Mouse (Mus musculus) right cerebral cortex, postnatal 36 days (tissue): ENCODE results near the gene Notch4.

Experiments used
- DNase-seq, 2 experiments: peaks; one replicate each; pipeline ENCODE4 v3.0.0; 2022; ENCODE audit warnings: low spot score in 2 of 2, mixed read lengths in 1 of 2

Notch4 gene

DNA sequence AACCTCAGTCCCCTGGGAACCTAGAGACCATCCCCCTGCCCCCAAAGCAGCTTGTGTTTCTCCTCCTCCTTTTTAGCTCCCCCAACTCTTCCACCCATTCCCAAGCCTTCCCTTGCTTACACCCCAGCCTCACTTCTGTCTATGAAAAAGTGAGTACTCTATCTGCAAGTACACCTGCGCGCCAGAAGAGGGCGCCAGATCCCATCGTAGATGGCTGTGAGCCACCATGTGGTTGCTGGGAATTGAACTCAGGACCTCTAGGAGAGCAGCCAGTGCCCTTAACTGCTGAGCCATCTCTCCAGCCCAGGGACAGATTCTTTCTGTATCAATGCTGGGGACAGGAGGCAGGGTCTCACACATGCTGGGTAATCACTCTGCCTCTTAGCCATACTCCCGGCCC, 7.8 kb downstream of the Notch4 start:
- no peak for DNase-seq

DNA sequence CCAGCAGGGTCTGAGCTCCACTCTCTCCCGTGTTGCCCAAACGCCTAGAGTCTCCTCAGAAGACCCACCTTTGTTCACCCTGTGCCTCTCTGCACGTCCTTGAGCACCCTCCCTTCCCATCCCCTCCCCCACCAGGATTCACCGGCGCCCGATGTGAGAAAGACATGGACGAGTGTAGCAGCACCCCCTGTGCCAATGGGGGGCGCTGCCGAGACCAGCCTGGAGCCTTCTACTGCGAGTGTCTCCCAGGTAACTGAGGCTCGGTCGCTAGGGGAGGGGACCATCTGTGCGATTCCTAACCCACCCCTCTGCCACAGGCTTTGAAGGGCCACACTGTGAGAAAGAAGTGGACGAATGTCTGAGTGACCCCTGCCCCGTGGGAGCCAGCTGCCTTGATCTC, 8.3 kb downstream of the Notch4 start:
- no peak for DNase-seq

DNA sequence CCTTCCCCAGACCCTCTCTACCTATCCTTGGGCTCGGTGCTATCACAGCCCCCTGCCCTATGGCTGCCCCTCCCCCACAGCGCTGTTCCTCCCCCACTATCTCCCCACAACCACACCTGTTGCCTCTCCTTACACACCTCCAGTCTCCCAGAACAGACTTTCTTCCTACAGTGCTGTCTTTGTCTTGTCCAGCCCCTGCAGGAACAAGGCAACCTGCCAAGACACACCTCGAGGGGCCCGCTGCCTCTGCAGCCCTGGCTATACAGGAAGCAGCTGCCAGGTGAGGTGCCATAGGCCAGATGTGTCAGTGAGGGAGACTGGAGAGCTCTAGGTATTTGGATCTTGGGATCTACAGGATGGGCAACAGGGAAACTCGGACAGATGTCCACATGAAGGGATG, 12.5 kb downstream of the Notch4 start:
- DNase-seq: no peak

DNA sequence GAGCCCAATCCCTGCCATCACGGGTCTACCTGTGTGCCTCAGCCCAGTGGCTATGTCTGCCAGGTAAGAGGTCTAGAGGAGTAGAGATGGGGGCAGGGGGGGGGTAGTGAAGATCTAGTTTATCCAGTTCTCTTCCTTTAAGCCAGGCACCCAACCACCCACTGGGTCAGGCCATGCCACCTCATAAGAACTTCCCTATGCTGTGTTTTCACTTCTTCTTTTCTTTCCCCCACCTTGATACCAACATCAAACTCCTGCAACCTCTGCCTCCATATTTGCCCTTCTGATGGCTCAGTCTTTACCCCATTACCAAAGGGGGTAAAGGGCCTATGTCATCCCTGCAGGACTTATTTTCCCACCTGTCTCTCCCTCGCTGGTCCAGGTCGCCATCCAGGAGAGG, 14.0 kb downstream of the Notch4 start:
- DNase-seq: no peak

DNA sequence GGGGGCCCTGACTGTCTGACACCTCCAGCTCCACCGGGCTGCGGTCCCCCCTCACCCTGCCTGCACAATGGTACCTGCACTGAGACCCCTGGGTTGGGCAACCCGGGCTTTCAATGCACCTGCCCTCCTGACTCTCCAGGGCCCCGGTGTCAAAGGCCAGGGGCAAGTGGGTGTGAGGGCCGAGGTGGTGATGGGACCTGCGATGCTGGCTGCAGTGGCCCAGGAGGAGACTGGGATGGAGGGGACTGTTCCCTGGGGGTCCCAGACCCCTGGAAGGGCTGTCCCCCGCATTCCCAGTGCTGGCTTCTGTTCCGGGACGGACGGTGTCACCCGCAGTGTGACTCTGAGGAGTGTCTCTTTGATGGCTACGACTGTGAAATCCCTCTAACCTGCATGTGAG, 18.5 kb downstream of the Notch4 start:
- no peak for DNase-seq

DNA sequence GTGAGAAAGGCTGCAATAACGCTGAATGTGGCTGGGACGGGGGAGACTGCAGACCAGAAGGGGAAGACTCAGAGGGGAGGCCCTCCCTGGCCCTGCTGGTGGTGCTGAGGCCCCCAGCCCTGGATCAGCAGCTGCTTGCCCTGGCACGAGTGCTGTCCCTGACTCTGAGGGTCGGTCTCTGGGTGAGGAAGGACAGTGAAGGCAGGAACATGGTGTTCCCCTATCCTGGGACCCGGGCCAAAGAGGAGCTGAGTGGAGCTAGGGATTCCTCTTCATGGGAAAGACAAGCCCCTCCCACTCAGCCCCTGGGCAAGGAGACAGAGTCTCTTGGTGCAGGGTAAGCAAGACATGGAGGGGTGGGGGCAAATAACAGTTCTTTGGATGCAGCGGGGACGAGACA, 19.3 kb downstream of the Notch4 start:
- no peak for DNase-seq

DNA sequence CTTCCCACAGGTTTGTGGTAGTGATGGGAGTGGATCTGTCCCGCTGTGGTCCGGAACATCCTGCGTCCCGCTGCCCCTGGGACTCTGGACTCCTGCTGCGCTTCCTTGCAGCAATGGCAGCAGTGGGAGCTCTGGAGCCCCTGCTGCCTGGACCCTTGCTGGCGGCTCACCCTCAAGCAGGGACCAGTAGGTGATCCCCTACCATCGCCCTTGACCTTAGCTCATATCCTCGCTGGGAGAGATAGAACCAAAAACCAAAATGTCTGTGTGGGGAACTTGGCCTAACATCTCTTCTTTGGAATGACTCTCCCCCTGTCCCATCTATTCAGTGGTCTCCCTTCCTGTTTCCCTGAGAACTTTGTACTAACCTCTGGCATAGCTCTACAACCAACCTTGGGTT, 19.8 kb downstream of the Notch4 start:
- DNase-seq: no peak

DNA sequence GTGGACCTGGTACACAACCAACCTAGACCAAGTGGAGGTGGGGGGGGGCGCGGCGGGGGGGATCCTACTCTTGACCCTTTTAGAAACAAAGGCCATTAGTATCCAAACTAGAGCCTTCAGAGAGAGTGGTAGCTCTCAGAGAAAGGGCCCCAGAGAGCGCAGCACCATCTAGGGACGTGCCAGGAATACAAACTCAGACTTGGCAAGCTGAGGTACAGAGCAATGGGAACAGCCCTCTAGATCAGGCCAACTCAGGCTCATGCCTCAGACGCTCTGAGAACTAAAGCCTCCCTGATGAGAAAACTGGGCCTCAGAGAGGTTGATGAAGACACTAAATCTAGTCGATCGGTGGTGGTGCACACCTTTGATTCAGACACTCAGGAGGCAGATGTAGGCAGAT, 21.1 kb downstream of the Notch4 start:
- DNase-seq: no peak

DNA sequence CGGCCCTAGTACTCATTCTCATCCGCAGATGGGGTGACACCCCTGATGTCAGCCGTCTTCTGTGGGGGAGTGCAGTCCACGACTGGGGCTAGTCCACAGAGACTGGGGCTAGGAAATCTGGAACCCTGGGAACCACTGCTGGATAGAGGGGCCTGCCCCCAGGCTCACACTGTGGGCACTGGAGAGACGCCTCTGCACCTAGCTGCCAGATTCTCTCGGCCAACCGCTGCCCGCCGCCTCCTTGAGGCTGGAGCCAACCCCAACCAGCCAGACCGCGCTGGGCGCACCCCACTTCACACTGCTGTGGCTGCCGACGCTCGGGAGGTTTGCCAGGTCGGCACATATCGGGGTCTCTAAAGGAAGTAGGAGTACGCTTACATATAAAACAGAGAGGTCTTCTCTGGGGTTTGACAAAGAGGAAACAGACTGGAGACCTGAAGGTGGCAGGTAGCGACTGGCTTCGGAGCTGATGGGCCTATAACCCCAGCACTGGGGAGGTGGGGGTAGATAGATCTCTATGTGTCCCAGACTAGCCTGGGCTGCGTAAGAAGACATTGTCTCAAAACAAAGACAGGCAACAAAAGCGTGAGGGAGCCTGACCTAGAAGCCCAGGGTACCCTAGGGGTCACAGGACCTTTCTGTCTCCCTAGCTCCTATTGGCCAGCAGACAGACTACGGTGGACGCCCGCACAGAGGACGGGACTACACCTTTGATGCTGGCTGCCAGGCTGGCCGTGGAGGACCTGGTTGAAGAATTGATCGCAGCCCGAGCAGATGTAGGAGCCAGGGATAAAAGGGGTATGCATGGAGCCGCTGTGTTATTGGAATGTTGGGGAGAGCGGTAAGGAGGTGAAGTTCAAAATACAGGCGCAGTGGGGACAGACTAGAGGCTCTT, 22.1 kb downstream of the Notch4 start:
- DNase-seq: peak in 1 of 2 experiments; percentile 16

DNA sequence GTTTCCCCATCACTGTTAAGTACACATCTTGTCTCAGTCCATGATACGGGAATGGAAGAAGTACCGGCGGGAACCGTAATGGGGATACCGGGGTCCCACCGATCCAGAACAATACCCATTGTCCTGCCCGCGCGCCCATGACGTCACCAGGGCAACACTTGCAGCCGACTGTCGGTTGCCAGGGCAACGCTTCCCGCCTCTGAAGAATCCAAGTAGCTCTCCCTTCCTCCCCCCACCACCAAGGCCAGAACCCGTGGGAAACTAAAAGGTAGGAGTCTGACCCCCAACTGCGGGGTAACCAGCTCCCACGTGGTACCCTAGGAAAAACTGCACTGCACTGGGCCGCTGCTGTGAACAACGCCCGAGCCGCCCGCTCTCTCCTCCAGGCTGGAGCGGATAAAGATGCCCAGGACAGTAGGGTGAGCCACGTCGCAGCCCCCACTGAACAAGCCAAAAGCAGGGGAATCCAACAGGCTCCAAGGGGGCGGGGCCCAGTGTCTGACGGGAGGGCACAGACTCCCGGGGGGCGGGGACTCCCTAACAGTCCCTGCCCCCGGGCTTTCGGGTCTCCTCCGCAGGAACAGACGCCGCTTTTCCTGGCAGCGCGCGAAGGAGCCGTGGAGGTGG, 22.8 kb downstream of the Notch4 start:
- DNase-seq: peak; percentile 86 to 91

DNA sequence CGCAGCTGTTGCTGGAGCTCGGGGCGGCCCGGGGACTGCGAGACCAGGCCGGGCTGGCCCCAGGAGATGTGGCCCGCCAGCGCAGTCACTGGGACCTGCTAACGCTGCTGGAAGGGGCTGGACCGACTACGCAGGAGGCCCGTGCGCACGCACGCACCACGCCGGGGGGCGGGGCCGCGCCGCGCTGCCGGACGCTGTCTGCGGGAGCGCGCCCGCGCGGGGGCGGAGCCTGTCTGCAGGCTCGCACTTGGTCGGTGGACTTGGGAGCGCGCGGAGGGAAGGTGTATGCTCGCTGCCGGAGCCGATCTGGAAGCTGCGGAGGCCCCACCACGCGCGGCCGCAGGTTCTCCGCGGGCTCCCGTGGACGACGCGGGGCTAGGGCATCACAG, 23.3 kb downstream of the Notch4 start:
- peak; percentile 98 for DNase-seq

DNA sequence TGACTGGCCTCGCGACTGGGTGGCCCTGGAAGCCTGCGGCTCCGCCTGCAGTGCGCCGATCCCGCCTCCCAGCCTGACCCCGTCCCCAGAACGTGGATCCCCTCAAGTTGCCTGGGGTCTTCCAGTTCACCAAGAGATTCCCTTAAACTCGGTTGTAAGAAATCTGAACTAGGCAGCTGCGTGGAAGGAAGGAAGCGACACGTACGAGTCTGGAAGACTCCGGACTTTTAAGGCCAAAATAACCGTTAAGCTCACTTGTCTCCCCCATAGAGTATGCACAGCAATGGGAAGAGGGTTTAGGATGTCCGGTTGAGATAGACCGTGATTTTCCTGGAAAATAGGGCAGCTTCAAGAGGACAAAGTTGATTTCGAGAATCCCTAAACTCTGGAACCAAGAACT, 23.7 kb downstream of the Notch4 start:
- DNase-seq: no peak

DNA sequence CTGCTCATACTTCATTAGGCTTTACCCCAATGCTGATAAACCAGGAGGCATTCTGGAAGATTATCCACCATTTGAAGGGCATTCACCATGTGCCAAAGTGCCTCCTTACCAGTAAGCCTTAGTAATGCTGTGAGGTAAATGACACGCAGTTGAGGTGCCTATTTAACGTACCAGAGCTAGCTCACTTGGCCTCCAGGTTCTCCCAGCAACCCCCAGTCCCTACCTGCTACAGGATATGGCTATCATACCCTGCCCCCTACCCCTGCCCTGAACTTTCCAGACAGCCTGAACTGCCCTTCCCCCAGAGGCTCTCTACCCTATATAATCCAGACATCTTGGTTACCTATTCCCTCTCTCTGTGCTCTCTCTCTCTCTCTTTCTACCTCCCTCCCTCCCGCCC, 24.7 kb downstream of the Notch4 start:
- DNase-seq: no peak

DNA sequence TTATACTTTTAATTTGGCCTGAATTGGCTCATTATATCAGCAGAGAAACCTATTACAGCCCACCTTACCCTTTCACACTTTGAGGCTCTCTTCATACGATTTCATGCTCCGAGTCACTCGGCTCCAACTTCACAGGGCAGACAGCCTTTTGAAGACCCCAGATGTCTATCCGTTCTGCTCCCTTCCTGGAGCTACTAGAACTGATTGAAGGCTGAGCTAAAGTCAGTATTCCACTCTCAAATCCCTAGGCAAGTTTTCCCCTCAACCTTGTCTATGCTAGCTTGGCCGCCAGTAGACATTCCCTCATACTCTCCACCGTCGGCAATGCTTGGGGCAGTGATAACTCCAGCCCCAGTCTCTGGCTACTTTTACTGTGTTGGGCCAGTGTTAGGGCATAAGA, 25.1 kb downstream of the Notch4 start:
- no peak for DNase-seq

DNA sequence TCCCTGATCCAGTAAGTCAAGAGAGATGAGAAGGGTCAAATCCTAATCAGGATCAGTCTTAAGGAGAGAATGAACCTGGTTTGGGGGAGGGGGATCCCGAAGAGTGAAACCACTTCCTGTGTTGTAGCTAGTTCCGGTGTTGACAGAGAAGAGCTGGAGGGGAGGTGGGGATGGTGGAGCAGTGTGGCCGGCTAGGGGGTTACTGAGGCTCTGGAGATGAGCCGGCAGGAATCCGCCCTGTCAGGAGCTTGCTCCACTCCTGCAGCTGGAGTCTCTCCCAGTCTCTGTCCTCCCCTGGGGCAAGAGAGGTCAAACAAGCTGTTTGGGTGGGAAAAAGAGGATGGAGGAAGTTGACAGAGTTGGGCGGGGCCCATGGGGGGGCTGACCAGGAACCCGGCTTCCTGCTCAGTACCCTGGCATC, 25.6 kb downstream of the Notch4 start, which contains the start of gene Gpsm3:
Gpsm3 (plus strand) TSS at position 126 of the 421 bp plus-strand sequence.
- DNase-seq: no peak

DNA sequence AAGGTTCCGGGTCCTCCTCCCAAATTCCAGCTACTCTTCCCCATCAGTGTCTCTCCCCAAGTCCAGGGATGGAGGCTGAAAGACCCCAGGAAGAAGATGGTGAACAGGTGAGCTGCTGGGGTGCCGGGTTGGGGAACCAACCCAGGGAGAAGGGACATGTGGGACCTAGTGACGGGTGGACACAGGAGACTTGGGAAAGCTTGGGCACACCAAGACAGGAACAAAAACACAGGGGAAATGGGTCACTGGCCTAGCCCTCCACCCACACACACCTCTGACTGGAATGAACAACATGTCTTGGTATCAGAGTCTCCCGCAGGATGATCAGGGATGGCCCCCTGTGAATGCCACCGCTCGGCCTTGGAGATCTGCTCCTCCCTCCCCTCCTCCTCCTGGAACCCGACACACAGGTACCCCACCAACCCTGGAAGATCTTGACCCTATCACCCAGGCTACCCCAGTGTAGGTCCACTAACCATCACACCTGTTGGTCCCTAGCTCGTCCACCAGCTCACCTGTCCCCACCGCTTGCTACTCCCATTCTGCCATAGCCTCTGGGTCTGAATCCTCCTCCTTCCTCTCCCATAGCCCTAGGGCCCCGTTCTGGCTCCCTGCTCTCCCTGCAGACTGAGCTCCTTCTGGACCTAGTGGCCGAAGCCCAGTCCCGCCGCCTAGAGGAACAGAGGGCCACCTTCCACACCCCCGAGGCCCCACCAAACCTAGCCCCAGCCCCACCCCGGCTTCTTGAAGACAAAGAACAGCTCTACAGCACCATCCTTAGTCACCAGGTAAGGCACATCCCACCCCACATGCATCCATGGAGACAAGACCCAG, 26.3 kb downstream of the Notch4 start:
- DNase-seq: no peak

DNA sequence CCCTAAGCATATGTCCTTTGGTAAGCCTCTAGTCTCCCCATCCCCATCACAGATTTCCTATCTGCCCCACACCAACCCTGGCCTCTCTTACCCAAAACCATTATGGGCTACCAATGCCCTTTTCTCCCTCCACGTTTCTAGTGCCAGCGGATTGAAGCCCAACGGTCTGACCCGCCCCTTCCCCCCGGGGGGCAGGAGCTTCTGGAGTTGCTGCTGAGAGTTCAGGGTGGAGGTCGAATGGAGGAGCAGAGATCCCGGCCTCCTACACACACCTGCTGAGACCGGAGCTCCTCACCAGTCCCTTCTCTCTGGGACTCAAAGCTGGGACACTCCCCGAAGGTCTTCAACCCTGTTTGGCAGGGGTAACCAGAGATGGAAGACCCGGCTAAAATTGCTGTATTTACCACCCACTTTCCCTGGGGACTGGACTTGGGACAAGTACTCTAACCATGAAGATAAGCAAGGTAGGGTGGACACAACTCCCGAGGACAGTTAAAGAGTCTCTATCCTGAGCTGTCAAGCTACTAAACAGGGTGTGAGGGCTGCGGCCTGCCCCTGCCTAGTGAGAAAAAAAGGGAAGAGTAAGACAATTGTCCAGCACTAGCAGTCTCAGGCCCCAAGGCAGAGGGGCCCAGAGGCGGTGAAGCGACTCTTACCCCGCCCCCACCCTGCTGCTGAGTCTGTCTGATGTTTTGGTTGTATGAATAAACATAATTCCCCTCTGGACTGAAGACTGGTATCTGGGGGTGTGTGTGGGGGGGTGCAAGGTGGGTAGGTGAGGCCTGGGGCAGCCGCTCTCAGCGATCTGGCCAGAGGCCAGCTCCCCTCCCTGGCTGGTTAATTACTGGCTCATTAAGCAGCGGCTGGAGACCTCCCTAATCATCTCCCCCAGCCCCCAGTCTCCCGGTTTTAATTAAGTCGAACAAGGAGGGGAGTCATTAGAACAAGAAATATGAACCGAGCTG, 27.2 kb downstream of the Notch4 start, which contains the start of gene Pbx2:
Pbx2 (plus strand) TSS at position 238 of the 965 bp plus-strand sequence.
- DNase-seq: no peak

DNA sequence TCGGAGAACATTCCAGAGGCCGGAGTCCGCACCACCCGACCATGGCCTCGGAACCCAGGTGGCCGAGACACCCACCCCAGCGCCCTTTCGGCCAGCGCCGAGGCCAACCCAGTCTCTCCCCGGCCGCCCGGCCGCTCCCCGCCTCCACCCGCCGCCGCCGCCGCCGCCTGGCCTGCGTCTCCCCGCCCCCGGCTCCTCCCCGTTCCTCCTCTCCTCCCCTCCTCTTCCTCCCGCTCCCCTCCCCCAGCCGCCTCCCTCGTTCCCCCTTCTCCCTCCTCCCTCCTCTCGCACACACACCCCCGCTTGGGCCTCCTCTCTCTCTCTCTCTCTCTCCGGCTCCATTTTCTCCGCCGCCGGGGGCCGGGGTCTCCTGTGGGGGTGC, 27.9 kb downstream of the Notch4 start:
- DNase-seq: peak in 1 of 2 experiments; percentile 72

DNA sequence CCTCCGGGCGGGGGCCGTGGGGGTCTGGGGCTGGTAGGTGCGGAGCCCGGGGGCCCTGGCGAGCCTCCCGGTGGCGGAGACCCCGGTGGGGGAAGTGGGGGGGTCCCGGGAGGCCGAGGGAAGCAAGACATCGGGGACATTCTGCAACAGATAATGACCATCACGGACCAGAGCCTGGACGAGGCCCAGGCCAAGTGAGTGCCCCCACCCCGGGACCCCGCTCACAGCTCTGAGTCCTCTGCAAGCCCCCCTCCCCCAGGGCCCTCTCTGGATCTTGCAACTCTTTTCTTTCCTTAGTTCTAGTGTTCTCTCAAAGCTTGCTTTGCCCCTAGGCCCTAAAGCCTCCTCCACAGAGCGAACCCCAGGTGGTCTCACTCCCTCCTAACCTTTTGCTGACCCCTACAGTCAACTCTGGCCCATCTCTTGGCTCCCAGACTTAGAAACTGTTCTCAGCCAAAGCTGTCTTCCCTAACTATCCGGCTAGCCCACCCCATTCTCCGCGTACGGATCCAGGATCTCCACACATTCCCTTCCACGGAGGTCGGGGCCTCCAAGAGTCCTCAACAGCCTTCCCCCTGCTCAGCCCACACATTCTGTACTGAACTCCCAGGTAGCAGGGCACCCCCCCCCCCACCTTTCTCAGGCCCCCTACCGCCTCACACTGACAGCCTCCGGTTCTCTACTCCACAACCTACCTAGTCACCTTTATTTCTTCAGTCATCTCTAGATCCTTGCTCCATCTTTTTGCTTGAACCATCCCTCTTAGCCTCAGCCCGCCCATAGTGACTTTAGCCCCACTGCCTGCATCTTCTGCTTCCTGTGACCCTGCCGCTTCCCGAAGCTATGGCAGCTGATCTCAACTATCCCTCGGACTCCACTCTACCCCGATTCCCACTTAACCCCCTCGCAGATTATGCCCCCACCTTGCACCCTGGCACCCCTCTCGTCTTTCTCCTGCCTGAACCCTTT, 28.8 kb downstream of the Notch4 start:
- DNase-seq: no peak
